Mouse (Mus musculus) megakaryocyte, embryonic 14.5 days (primary cell): ENCODE measurements around the gene Klk1b4.

Experiments used
- FLI1 ChIP-seq: IDR thresholded peaks from 2 replicates; pipeline ENCODE4 v1.6.1; 2012; ENCODE audit warnings: low read length, inconsistent platforms, mixed read lengths
- GATA1 ChIP-seq: IDR thresholded peaks from 3 replicates; pipeline ENCODE4 v1.6.1; 2012; ENCODE audit warnings: mixed read lengths, low read length, inconsistent platforms, borderline replicate concordance

DNA sequence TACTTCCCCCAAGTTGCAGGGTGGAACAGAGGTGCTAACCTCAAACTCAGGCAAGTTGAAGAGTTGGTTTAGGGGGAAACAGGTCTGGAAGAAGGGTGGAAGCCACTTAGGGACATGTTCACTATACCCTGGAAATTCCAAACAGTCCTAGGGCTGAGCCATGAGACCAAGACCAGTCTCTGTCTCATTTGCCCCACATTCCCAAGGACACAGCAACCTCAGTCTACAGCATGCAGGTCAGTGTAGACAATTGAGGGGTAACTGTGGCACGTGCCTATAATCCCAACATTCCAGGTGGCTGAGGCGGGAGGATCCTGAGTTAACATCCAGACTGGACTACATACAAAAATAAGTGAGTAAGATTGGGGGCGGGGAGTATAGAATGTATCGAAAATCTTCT lies 42.0 kb downstream of the Klk1b4 start:
- TF ChIP-seq FLI1 (no peak), GATA1 (no peak)
